In genomic region chr12:70109921-70110320, GRCm38 (mm10) we compare ENCODE assay signal across 9 mouse cellular contexts. TPM values are rescaled to one million over a fixed set of nuclear protein-coding genes. Genes with fewer than 3 reads are reported as not detected.
A peak's percentile ranks its signal among the peaks of the same experiment; 100 is the strongest.
DNase-seq lines count a peak whose midpoint lies in the region; ATAC-seq and TF ChIP-seq lines count a peak whose summit lies in the region.
"Had no signal": no experiment of that assay in that cellular context is flagged by ENCODE, and none has a peak within 500 bp of the region (broad histone marks: within the 10 kb centered on the region; RNA-seq: fewer than 3 reads in every experiment).

No protein-coding gene starts in this region.

- ATAC-seq in cerebellum, adult (ENCODE audit: insufficient number of reproducible peaks, low FRiP score, low TSS enrichment), result no peak
- ATAC-seq in forebrain, embryonic 13.5 days, result no peak
- no peak for ATAC-seq in midbrain, embryonic 14.5 days (ENCODE audit: low FRiP score, low TSS enrichment)

- peak overlapping the region; percentile 10 for H3K4me3 ChIP-seq in cerebellum, adult 2 months (replicated peaks; ENCODE audit: insufficient read depth, low read depth, low read length)
- H3K4me3 ChIP-seq in MEL (ENCODE audit: control insufficient read depth in 1 of 2, insufficient read depth in 1 of 2, low read depth in 2 of 2, low read length in 2 of 2), result peak overlapping the region; percentile 83
- peak overlapping the region; percentile 78 for H3K4me3 ChIP-seq in forebrain, embryonic 13.5 days
- H3K4me3 ChIP-seq in midbrain, embryonic 14.5 days (replicated peaks; ENCODE audit: low read depth, low read length), result peak overlapping the region; percentile 78

- TF ChIP-seq CTCF in cerebellum, adult 2 months (IDR thresholded peaks at IDR 0.05; ENCODE audit: borderline replicate concordance, insufficient read depth, low read depth, low read length), result no peak
- TF ChIP-seq CTCF in MEL (IDR thresholded peaks at IDR 0.05 in 2 of 3, conservative IDR thresholded peaks at IDR 0.05 in 1 of 3; ENCODE audit: control insufficient read depth in 1 of 3, insufficient read depth in 1 of 3, low read depth in 2 of 3, low read length in 3 of 3, poor library complexity in 1 of 3, severe bottlenecking in 1 of 3), result no peak

- H3K27ac ChIP-seq in cerebellum, adult 2 months (ENCODE audit: insufficient read depth, low read length), result no peak overlapping the region
- H3K27ac ChIP-seq in MEL (ENCODE audit: control insufficient read depth, low read depth, low read length), result peak overlapping the region; percentile 69
- H3K27ac ChIP-seq in forebrain, embryonic 13.5 days, result peak overlapping the region; percentile 25; the same call in 1 of the 2 replicates
- H3K27ac ChIP-seq in midbrain, embryonic 14.5 days (replicated peaks; ENCODE audit: low read depth, low read length), result peak overlapping the region; percentile 26; the same call in 1 of the 2 replicates

- no peak for TF ChIP-seq POLR2A in cerebellum, adult 2 months (IDR thresholded peaks at IDR 0.05; ENCODE audit: borderline replicate concordance, insufficient read depth, low read length)
- TF ChIP-seq POLR2A in MEL (IDR thresholded peaks at IDR 0.05; ENCODE audit: control insufficient read depth in 1 of 2, insufficient read depth in 1 of 2, low read depth in 1 of 2, low read length in 2 of 2, poor library complexity in 1 of 2), result no peak

- peaks cover 51% of the 10 kb centered on the region for H3K79me2 ChIP-seq in MEL (ENCODE audit: control insufficient read depth, insufficient read depth, low read length, poor library complexity)

- no peak for TF ChIP-seq RAD21 in MEL (IDR thresholded peaks at IDR 0.05; ENCODE audit: low read depth, low read length)

- DNase-seq in cerebellum, adult 2 months, result peak; percentile 29 to 38
- DNase-seq in MEL (ENCODE audit: low read depth, low spot score), result peak; percentile 92
- peak; percentile 29 to 45 for DNase-seq in kidney, postnatal 4 days
- peak; percentile 64 for DNase-seq in midbrain, embryonic 14.5 days
- no peak for DNase-seq in thymus, postnatal 36 days
- DNase-seq in right cerebral cortex, postnatal 4 days, result no peak

- peak; percentile 92 to 95 for TF ChIP-seq EP300 in MEL (IDR thresholded peaks at IDR 0.05; ENCODE audit: low read depth in 1 of 2, low read length in 2 of 2)

- peak overlapping the region; percentile 91 for H3K4me2 ChIP-seq in forebrain, embryonic 13.5 days
- peak overlapping the region; percentile 93 for H3K4me2 ChIP-seq in midbrain, embryonic 14.5 days (ENCODE audit: low read length)

- 46% methylated on average over 6 of the region's 6 CpGs for WGBS in cerebellum, adult 2 months
- WGBS in forebrain, embryonic 13.5 days, result 52% methylated on average over 6 of the region's 6 CpGs
- 39% methylated on average over 6 of the region's 6 CpGs for WGBS in midbrain, embryonic 14.5 days

- no peaks in the 10 kb centered on the region for H3K27me3 ChIP-seq in cerebellum, adult 2 months (ENCODE audit: control insufficient read depth, insufficient read depth, low read length)
- H3K27me3 ChIP-seq in MEL (ENCODE audit: control insufficient read depth in 1 of 2, insufficient read depth in 2 of 2, low read length in 2 of 2), result no peaks in the 10 kb centered on the region
- H3K27me3 ChIP-seq in forebrain, embryonic 13.5 days, result peaks cover 43% of the 10 kb centered on the region
- 0 out of 2 replicates have a peak, but pooled peaks cover 3% of the 10 kb centered on the region for H3K27me3 ChIP-seq in midbrain, embryonic 14.5 days (ENCODE audit: control insufficient read depth, insufficient read depth, low read length)

- H3K4me1 ChIP-seq in cerebellum, adult 2 months (ENCODE audit: control insufficient read depth, insufficient read depth, low read length), result peaks cover 2% of the 10 kb centered on the region; the same call in 1 of the 2 replicates
- H3K4me1 ChIP-seq in MEL (ENCODE audit: control insufficient read depth in 1 of 2, insufficient read depth in 2 of 2, low read length in 2 of 2), result peaks cover 6 to 21% of the 10 kb centered on the region in 2 experiments
- H3K4me1 ChIP-seq in forebrain, embryonic 13.5 days, result peaks cover 63% of the 10 kb centered on the region
- H3K4me1 ChIP-seq in midbrain, embryonic 14.5 days (ENCODE audit: control insufficient read depth, insufficient read depth, low read length), result peaks cover 50% of the 10 kb centered on the region

- peak overlapping the region; percentile 99 for H3K9ac ChIP-seq in MEL (ENCODE audit: control insufficient read depth, low read depth, low read length, poor library complexity, severe bottlenecking)
- peak overlapping the region; percentile 91 for H3K9ac ChIP-seq in forebrain, embryonic 13.5 days
- peak overlapping the region; percentile 97; the same call in 1 of the 2 replicates for H3K9ac ChIP-seq in midbrain, embryonic 14.5 days (replicated peaks; ENCODE audit: low read length)

- no peaks in the 10 kb centered on the region for H3K9me3 ChIP-seq in MEL (replicated peaks; ENCODE audit: insufficient read depth, low read length)
- H3K9me3 ChIP-seq in forebrain, embryonic 13.5 days (replicated peaks), result no peaks in the 10 kb centered on the region
- no peaks in the 10 kb centered on the region for H3K9me3 ChIP-seq in midbrain, embryonic 14.5 days (ENCODE audit: control insufficient read depth, low read length)

- peaks cover 0 to 28% of the 10 kb centered on the region in 2 experiments; a peak in 2 of 4 replicates for H3K36me3 ChIP-seq in MEL (ENCODE audit: control insufficient read depth in 1 of 2, insufficient read depth in 2 of 2, low read length in 2 of 2)
- H3K36me3 ChIP-seq in forebrain, embryonic 13.5 days (ENCODE audit: poor library complexity, severe bottlenecking), result no peaks in the 10 kb centered on the region
- no peaks in the 10 kb centered on the region for H3K36me3 ChIP-seq in midbrain, embryonic 14.5 days (ENCODE audit: control insufficient read depth, insufficient read depth, low read length)

TF ChIP-seq in MEL, 35 proteins besides CTCF, POLR2A, EP300 and RAD21 (continues in another document):
- TF ChIP-seq UBTF (IDR thresholded peaks at IDR 0.05; ENCODE audit: borderline replicate concordance, insufficient read depth, low read depth, low read length) (no peak), MXI1 (IDR thresholded peaks at IDR 0.05; ENCODE audit: low read depth, low read length) (peak; percentile 75), SMC3 (IDR thresholded peaks at IDR 0.05; ENCODE audit: low read depth, low read length) (no peak; the same call in 1 of the 2 replicates), HCFC1 (IDR thresholded peaks at IDR 0.05; ENCODE audit: low read depth, low read length) (no peak), ZC3H11A (IDR thresholded peaks at IDR 0.05; ENCODE audit: low read depth, low read length) (no peak), RCOR1 (IDR thresholded peaks at IDR 0.05; ENCODE audit: low read depth, low read length) (peak; percentile 49; the same call in 1 of the 2 replicates), TCF12 (IDR thresholded peaks at IDR 0.05; ENCODE audit: low read depth, low read length) (peak; percentile 93), KAT2A (conservative IDR thresholded peaks at IDR 0.05; ENCODE audit: low read depth, low read length) (no peak), NELFE (IDR thresholded peaks at IDR 0.05; ENCODE audit: low read depth, low read length) (no peak; the same call in 1 of the 2 replicates), TBP (IDR thresholded peaks at IDR 0.05; ENCODE audit: low read depth, low read length) (peak; percentile 73), MYB (IDR thresholded peaks at IDR 0.05; ENCODE audit: low read depth, low read length) (0 out of 2 replicates have a peak, but pooled peaks have one; percentile 27), GATA1 (IDR thresholded peaks at IDR 0.05; ENCODE audit: low read depth, low read length) (peak; percentile 90), SIN3A (IDR thresholded peaks at IDR 0.05; ENCODE audit: low read length) (peak; percentile 78), CHD1 (IDR thresholded peaks at IDR 0.05; ENCODE audit: low read depth, low read length) (no peak), CHD2 (IDR thresholded peaks at IDR 0.05; ENCODE audit: low read length) (no peak), ZNF384 (IDR thresholded peaks at IDR 0.05; ENCODE audit: low read depth, low read length) (peak; percentile 84), MEF2A (IDR thresholded peaks at IDR 0.05; ENCODE audit: extremely low read depth, insufficient replicate concordance, low read depth, low read length, poor library complexity, severe bottlenecking) (no peak), JUND (IDR thresholded peaks at IDR 0.05; ENCODE audit: low read depth, low read length) (no peak), POLR2AphosphoS2 (IDR thresholded peaks at IDR 0.05; ENCODE audit: low read length) (no peak; the same call in 1 of the 2 replicates), GABPA (IDR thresholded peaks at IDR 0.05; ENCODE audit: low read depth, low read length) (no peak), E2F4 (IDR thresholded peaks at IDR 0.05; ENCODE audit: borderline replicate concordance, low read depth, low read length) (no peak), BHLHE40 (IDR thresholded peaks at IDR 0.05; ENCODE audit: borderline replicate concordance, low read depth, low read length) (peak; percentile 81), TAL1 (IDR thresholded peaks at IDR 0.05; ENCODE audit: low read length) (peak; percentile 77), MAX (IDR thresholded peaks at IDR 0.05; ENCODE audit: low read length) (no peak), USF1 (IDR thresholded peaks at IDR 0.05; ENCODE audit: low read depth, low read length) (no peak), NRF1 (IDR thresholded peaks at IDR 0.05; ENCODE audit: insufficient read depth, low read depth, low read length, poor library complexity, severe bottlenecking) (no peak), ZMIZ1 (IDR thresholded peaks at IDR 0.05; ENCODE audit: low read depth, low read length) (no peak), POLR2AphosphoS5 (IDR thresholded peaks at IDR 0.05; ENCODE audit: borderline replicate concordance, low read depth, low read length) (no peak), MAZ (IDR thresholded peaks at IDR 0.05; ENCODE audit: low read depth, low read length) (no peak)

RNA-seq across cellular contexts. Expression of gene Nin, which starts 3.6 kb away (rescaled TPM):
- 7.2 and 7.4 TPM in 2 replicates for polyA plus RNA-seq in cerebellum, adult 2 months (2012; rRNA removed)
- 45.2 and 48.4 TPM in 2 replicates for total RNA-seq in MEL (2012; rRNA removed)
- polyA plus RNA-seq in MEL (2012; ENCODE audit: insufficient read depth in 1 of 2, insufficient read length in 2 of 2, low read depth in 1 of 2, low replicate concordance in 2 of 2, missing spikeins in 1 of 2), result 10 to 100 TPM in 1 of 2 experiments, not detected in 1; 49.1 TPM
- polyA plus RNA-seq in forebrain, embryonic 13.5 days (2015; fragmentation: Nextera tagmentation; extraction: Ambion mirVana), result 14.1 and 14.5 TPM in 2 replicates
- polyA plus RNA-seq in midbrain, embryonic 14.5 days (2014; fragmentation: Nextera tagmentation; extraction: Ambion mirVana), result 15.3 and 17.1 TPM in 2 replicates

RNA-seq across cellular contexts. Expression of gene Abhd12b, which starts 44.0 kb away (rescaled TPM):
- polyA plus RNA-seq in cerebellum, adult 2 months (2012; rRNA removed), result not detected in 2 replicates
- 0.10 TPM in 1 of 2 replicates, not detected in the other for total RNA-seq in MEL (2012; rRNA removed)
- not detected for polyA plus RNA-seq in MEL (2012; ENCODE audit: insufficient read depth in 1 of 2, insufficient read length in 2 of 2, low read depth in 1 of 2, low replicate concordance in 2 of 2, missing spikeins in 1 of 2)
- polyA plus RNA-seq in forebrain, embryonic 13.5 days (2015; fragmentation: Nextera tagmentation; extraction: Ambion mirVana), result not detected in 2 replicates
- polyA plus RNA-seq in midbrain, embryonic 14.5 days (2014; fragmentation: Nextera tagmentation; extraction: Ambion mirVana), result 0.39 and 0.47 TPM in 2 replicates
- total RNA-seq: heart, adult 18-20 months had no signal

Comparison
In these comparisons a context has a peak if more than half of its experiments do, and no peak if none do; other contexts are left out.
1. DNase-seq: peak in cerebellum, adult 2 months (2 of 2), MEL (single experiment), kidney, postnatal 4 days (2 of 2) and midbrain, embryonic 14.5 days (single experiment); none in thymus, postnatal 36 days (0 of 2) and right cerebral cortex, postnatal 4 days (single experiment).
2. H3K4me3 ChIP-seq: peak in every context shown above with its lines; median percentile 83 in MEL; 78 in forebrain, embryonic 13.5 days; 78 in midbrain, embryonic 14.5 days; 10 in cerebellum, adult 2 months.
3. Peak in every context shown above with its lines, with median percentiles within 50 percentile points of each other: H3K9ac ChIP-seq.